Mouse (Mus musculus): ENCODE measurements around the gene Supt4a.

DNA sequence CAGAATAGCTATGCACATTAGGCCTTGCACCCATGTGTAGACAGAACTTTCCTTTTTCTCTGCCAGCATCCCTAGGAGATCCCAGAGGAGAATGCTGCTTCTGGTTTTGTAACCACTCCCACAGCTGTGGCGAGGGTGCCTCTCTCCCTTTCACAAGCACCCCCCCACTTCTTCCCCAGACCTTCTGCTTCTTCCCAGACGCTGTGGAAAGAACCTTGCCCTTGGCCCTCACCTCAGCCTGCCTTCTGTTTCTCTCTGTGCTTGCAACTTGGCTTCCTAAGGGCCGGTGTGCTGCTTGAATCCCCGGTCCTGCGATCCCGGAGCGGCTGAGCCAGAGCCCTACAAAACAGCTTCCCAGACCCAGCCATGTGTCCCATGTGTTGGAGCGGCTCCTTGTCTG lies 13.7 kb downstream of the Supt4a start:
- TF ChIP-seq CTCF (IDR thresholded peaks at IDR 0.05; ENCODE audit: insufficient read depth, low read length) (no peak), POLR2A (IDR thresholded peaks at IDR 0.05; ENCODE audit: borderline replicate concordance, extremely low read depth, low read depth, low read length) (no peak)
